Mouse (Mus musculus) thymus, adult 18-20 months (tissue): ENCODE measurements at regions not wholly inside any gene's neighbourhood (a gene's known extent, or its start where the extent isn't known, plus 50 kb on each side); places are given as distances from the start of the nearest gene placed in this dataset.

Experiments used
- DNase-seq, 2 experiments: peaks; one replicate each; pipeline ENCODE4 v3.0.0; 2022; ENCODE audit warnings: mixed read lengths in 2 of 2

DNA sequence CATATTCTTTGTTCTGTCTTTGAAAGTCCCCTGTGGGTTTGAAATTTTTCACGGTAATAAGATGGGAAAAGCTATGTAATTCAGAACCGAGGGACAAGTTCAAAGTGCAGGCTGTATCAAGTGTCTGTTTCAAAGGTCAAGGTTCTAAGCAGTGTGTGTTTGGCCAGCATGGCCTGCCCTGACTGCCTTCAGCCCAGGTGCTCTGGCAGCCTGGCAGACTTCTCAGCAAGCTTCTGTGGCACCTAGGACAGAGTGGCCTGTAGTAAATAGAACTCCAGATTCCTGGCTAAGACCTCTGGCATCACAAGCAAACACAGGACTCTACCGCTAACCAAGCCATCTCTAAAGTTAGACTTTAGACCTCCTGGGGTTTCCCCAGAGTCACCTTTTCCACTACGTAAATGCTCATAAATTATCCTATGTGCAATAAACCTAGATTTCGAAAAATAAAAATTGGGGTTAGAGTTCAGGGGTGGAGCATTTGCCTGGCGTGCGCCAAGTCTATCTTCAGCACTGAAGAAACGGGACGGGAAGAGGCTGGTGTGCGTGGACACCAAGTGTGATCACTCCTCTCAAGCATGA lies 436.5 kb upstream of the Mgmt start:
- no peak for DNase-seq

DNA sequence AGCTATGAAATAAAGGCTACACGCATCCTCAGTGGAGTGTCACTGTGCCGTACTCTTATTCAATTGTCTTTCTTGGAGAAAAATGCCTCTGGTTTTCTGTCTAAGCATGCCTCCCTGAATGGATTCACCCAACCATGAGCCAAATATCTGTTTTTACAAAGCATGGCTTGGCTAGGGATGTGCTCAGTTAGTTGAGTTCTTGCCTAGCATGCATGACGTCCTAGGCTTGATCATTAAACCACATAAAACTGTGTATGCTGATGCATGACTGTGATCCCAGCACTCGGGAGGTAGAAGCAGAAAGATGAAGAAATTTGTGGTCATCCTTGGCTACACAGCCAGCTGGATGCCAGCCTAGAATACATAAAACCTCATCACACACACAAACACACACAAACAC lies 417.3 kb upstream of the Mgmt start:
- no peak for DNase-seq

DNA sequence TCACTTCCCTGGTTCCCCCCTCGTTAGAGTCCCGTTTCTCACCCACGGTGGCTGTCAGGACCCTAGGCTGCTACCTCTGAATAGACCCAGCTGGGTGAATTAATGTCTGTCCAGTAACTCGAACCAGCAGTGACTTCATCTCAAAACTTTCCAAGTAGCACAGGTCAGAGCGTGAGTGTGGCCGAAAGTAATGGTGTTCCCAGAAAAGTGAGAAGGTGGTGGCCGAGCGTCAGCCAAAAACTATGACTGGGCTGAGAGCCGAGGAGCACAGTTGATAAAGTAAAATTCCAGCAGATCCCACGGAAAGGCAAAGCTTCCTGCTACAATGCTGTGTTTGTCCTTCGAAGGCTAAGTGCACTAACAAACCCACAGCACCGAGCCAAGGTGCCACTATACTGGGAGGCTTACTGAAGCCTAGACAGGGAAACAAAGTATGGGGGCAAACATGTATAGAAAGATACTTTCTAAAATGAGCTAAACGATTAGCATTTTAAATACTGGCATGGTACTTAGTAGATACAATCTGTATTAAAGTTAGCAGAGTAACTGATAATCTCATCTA lies 413.7 kb upstream of the Mgmt start:
- DNase-seq: no peak

- DNase-seq: no peak
Observed at GRCm38 (mm10) chr7:136483237-136483636, 411.2 kb upstream of the Mgmt start.

- DNase-seq: no peak
Observed at GRCm38 (mm10) chr7:136487556-136487955, 406.9 kb upstream of the Mgmt start.

DNA sequence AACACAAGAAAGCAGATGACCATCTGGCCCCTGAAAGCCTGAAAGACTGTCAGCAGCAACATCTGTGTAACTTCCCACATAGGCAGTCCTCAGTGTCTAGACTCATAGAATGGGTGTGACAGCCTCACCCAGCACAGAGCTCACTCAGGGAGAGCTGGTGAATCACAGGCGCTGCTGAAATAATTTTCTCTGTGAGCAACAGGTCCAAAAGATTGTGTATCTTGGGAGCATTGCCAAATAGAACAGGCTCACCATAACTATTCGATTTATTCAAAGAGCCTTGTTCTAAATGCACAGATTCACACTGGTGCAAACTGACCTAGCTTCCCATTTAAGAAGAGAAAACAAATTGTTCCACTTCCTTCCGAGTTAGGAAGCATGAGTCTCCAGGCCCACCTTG lies 399.6 kb upstream of the Mgmt start:
- DNase-seq: no peak

DNA sequence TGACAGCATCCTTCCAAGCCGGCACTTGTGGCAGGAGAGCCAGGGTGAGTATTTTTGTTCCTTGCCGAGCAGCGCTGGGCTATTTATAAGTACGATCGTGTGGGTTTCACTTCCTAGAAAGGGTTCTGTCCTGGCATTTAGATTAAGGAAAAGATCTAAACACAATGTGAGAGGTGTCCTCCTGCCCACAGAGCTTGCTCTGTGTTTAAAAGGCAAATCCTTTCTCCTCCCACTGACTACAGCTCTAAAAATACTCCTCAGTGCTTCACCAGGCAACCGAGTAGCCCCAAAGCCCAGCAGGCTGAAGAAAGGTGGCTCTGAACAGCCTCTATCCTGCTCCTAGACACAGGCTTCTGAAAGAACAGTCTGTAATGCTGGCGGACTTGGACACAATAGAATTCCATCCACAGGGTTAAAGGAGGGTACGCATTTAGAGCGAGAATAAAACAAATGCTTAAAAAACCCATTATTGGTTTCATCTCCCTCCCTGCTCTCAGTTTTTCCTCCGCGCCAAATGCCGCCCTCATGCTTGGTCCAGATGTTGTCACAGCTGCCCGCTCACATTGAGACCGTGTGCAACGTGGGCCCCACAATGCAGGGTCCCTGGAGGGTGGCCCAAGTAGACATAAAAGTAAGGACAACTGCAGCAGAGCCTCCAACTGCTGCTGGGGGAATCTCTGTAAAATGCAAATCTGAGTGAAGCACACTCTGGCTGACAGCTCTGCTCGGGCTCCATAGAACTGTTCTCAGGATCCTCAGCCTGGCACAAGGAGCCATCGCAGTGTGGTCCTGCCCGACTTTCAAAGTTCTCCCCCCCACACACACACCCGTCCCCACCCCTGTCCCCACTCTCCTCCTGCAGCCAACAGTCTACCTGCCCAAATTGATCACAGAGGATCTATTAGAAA lies 397.8 kb upstream of the Mgmt start:
- no peak for DNase-seq

DNA sequence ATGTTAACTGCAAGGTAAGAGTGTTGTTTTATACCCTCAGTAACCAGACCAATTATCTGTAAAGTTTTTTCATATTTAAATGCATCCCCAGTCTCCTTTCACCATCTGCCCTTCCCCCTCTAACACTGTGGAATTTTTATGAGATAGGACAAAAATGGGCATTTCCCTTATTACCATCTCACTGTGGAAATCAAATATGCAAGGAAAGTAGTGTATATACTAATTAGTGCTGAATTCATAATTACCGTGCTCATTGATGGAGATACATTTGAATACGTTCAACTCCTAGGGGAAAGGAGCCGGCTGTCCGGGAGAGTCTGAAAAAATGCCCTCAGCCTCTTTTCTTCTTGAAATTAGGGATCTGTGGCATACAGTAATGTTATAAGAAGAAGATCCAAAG lies 394.4 kb upstream of the Mgmt start:
- DNase-seq: no peak

DNA sequence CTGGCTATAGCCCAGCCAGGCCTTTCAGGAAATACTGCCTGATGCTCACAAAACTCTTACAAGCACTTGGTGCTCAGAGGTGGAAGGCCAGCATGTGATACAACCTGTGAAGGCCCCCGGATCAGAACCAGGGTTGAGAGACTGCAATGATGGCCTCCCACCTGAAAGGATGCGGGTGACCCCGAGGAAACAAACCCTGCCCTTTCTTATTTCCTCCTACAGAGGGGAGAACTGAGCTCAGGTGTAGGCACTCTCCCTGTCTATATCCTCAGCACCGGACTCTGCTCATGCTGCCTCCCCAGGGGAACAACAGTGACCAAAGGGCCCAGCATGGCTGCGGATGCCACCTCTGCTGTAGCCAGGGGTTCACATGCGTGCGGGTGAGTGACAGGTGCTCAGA lies 393.3 kb upstream of the Mgmt start:
- no peak for DNase-seq

DNA sequence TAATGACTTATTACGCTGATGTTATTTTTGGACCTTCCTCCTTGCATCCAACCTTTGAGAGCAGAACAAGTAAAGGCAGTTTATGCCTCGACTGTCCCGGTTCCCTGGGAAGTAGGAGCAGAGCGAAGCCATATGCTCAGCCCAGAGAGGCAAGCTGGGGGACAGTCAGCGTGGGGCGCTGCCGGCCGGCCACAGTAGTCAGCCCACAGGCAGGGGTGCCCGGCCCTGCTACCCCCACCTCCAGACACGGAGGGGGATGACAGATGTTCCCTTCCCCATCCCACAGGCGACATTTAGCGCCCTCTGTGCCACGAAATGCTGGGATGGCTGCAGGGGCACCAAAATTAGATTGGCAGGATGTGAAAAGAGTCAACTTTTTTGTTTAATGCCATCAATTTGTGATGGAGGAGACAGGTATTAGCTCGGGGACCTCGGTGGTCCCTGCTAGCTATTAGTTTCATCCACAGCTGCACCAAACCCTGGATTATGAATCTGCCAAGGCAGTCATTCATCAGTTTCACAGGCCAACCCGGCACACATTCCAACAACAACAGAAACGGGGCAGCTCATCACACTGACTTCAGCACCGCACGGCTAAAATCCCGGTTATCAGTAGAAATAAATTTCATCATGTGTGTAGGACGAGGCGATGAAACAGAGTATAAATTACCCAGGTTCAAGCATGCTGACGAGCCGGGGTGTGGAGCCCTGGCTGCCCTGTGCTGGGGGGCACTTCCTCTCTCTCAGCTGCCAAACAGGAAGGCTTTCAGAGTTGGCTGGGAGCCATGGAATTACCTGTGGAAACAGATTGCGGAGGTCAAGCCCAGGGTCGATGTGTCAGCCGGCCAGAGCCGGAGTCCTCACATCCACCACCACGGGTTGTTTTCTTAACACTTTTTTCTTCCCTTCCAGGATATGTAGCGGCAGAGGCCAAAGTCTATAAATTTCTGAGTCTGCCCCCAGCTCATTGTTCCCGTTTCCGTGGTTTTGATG lies 392.3 kb upstream of the Mgmt start:
- DNase-seq: no peak

DNA sequence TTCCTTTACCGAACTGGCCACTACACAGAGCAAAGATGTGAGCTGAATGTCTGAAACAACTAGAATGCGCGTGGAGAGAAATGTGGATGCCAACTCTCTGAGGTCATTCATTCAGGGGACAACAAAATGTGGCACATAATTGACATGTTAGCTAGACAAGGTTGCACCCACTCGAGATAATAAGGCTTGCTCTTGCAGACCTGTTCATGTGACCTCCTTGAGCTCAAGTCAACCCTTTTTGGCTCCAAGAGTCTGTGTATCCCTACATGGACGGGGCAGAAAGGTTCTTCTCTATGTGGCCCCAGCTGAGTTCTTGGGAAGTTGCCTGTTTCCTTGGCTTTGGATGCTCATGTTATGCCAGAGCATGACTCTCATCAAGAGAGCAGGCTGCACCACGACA lies 383.0 kb upstream of the Mgmt start:
- no peak for DNase-seq

GRCm38 (mm10) chr7:136515376-136515775 lies 379.0 kb upstream of the Mgmt start:
- no peak for DNase-seq

DNA sequence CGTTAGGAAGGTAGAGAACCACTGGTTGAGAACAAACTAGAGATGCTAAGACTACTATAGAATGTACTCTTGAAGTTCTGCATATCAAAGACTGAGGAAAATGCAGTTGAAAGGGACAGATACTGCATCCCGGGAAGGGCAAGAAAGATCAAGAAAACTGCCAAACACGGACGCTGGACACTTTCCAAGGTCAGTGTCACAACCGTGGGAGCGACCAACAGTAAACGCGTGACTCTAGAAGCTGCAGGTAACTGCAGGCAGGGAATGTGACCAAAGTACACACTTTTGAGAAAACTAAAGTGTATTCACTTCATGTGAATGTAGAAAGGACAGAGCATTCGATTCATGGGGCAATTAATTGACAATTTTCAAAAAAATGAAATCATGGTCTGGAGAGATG lies 368.6 kb upstream of the Mgmt start:
- DNase-seq: no peak

DNA sequence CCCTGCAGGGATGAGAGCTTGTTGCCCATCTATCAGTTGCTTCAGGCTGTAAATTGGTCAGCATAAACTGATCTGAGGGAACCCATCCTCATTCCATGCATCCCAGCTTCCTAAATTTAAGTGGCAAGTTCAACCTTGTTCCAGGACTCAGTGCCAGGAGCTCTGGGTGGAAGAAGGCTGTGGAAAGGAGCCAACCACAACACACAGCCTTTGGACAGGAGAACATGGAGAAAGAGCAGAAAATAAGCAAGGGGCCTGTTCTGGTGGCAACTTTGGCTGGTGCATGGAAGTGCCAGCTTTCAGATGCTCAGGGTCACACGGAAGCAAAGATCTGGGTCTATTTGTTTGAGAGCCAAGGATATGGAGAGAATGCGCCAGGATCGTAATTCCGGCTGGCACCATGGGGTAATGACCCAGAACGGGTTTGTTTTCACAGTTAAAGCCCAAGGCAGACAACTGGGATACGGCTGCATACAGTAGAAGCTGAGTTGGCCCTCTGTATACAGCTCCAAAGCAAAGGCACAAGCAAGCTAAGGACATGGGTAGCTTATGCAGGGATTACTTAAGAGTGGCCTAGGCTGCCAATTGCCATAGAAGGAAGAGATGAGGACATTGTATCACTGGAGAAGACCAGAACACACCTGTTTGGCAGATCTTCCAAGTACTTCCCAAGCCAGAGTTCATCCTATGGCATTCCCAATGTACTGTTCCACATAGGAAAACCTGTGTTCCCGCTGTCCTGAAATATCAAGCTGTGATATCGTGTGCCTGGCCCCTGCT lies 364.2 kb upstream of the Mgmt start:
- no peak for DNase-seq

- no peak for DNase-seq
Observed at GRCm38 (mm10) chr7:136531301-136531700, 363.1 kb upstream of the Mgmt start.

DNA sequence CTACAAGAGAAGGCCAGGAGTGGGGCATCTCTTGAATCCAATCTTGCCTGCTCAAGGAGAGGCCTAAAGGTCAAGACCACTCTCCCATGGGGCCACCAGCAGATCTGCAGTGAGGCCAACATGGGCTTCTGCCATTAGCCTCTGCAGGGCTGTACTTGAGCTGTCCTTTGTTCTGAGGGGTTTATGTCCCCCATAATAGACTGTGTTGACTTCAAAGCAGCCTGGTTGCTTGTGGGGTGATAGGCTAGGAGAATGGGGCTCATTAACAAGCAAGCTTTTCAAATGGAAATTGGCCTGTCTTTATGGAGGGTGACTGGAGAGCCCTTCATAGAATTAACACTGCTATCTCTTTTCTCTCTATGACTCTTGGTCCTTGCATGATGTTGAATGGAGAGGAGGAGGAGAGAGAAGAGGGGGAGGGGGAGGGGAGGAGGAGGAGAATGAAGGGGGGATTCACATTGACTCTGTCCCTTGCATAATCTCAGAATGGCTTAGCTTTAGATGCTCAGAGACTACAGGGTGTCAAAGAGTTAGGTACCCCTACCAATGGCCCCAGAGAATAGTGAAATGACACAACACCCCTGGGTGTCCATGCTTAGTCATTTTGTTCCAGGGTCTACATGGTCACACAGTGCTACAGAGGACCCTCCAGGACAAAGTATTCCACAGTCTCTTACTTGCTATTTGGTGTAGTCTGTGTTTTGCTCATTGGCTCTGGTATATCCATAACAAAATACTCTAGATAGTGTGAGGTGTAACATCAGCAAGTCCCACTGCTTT lies 352.3 kb upstream of the Mgmt start:
- no peak for DNase-seq

DNA sequence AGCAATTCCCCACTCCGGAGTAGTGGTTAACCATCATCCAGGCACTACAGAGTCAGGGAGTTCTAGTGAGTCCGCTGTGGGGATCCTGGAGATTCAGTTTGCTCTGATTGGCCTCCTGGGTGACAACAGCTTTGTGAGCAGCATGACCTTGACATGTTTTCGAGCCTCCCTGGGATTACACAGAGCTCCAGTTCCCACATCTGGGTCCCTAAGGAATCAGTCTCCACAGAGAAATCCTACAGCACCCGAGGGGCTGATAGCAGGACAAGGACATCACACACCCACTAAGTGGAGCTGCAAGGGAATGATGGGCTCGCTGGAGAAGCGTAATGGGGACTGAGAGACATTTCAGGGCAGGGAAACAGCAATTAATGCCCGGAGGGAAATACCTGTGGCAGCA lies 351.5 kb upstream of the Mgmt start:
- DNase-seq: no peak

- DNase-seq: no peak
Observed at GRCm38 (mm10) chr7:136547837-136548236, 346.6 kb upstream of the Mgmt start.

DNA sequence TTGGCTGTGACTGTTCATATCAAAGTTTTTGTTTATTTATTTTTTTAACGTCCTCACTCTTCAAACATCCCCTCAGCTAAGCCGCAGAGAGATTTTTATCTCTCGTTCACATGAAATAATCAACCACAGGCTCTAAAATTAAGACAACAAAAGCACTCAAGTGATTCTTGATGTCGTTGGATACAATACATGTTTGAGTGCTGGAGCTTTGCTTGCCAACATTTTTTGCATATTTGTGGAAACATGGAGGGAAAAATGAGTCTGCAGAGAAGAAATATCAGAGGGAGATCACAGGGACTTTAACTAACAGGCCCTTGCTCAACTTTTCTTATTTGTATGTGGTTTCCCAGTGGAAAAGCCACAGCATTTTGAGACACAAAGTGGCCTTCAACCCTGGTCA lies 338.0 kb upstream of the Mgmt start:
- no peak for DNase-seq

DNA sequence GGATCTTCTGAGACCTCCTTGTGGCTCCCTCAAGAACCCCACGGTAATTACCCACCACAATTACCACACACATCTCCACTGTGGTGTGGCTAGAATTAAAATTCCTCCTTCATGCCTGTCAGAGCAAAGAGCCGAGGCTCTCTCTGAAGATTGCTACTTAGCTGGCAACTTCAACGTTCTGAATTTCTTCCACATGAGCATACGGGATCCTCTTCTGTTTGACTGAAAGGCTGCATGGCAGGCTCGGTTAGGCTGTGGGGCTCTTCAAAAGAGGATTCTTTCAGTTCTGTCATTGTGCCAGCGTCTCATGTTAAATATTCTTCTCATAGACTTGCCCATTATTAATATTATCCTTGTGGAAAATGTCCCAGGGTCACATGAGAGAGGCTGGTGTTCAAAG lies 334.9 kb upstream of the Mgmt start:
- no peak for DNase-seq

DNA sequence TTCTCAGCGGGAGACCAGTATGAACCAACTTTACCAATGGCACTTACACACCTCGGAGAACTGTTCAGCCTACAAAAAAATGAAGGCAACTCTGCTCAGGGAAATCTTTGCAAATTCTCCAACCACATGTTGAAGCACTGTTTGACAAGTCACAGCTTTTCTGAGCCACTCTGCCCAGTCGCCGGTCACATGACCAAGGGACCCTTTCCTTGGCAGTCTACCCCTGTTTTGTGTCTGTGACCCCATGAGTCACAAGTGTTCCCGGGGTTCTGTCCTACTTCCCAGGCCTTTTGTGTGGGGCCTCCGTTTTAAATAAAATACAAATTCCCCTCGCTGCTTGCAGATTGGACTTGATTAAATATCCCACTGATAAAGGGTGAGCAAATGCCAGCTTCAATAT lies 323.5 kb upstream of the Mgmt start:
- no peak for DNase-seq
